Mouse (Mus musculus) right cerebral cortex, postnatal 4 days (tissue): ENCODE data around the gene Hoxa6.

Experiments used
- DNase-seq: peaks from one replicate; pipeline ENCODE4 v3.0.0-alpha.2; 2022

The Hoxa6 gene

DNA sequence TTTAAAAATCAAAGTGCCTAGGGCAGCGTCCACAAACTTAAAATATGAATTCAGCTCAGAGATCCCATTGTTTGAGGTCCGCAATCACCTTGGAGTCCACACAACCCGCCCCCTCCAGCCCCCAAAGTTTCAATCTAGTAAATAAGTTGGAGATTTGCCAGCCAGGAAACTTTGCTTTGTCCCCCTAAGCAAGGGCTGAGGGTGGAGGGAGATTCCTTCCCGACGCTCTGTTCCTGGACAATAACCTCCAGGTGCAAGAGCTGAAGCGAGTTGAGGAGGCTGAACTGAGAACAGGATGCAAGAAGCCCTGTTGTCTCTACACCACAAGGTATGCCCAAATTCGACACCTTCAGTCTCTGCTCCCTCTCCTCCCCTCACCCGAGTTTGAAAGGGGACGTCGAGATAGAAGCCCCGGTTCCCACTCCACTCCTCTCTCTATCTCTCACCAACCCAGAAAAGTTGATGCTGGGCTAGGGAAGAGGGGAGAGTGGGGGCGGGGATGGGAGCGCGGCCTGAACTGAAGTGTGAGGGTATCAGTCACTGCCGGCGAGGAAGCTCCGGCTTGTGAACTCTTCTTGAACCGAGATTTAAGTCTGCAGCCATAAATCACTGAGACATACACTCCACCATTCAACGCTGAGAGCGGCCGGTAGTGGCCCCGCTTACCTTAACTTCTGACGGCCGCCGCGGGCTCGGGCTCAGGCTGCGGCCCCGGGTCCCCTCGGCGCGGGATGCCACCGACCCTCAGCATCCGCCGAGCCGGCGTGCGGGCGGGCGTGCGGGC, 33.4 kb downstream of the Hoxa6 start:
- no peak for DNase-seq

DNA sequence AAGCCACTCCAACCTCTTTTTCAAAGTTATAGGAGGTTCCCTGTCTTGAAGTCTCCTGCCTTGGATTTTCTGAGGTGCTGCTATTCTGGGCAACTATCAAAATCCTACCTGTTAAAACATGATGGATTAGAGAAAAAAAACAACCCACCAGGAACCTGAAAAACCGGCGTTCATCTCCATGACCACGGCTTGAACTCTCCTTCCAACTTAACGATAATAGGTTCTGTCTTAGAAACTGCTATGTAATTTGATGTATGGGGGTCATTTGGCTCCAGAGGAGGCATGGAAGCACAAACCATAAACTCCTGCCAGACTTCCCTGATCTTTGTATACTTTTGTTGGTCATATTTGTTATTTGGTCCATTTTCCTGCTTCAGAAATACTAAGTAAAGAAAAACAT, 34.9 kb downstream of the Hoxa6 start:
- no peak for DNase-seq

DNA sequence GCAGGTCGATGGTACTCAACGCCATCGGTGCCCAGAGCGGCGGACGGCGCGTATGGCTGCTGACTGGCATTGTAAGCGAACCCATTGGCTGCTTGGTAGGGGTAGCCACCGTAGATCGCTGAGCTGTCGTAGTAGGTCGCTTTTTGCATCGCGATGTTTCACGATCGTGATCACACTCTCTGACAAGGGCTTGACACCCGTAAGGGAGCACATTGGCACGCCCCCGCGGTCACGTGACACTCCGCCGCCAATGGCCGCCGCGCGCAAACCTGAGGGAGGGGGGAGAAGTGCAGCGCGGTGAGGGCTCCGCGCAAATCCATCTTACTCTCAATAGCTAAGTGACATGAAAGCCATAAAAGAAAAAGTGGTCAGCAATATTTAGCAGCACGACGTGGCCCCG, 36.0 kb downstream of the Hoxa6 start:
- DNase-seq = no peak

DNA sequence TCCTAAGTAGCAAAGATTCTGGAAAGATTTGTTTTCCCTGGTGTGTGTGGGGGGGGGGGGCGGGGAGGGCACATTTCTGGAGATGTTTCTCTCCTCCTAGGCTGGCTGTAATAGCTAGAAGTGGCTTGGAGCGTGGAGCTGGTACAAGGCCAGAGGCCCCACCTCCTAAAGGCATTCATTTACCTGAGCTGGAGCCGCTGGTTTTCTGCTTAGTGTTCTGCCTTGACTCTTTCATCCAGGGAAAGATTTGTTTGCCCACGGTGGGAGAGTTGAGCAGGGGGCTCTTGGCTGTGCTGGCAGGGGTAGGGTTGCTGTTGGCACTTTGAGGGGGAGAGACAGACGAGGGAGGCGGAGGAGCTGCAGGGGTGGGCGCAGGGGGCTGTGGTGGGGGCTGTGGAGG, 36.6 kb downstream of the Hoxa6 start:
- no peak for DNase-seq

DNA sequence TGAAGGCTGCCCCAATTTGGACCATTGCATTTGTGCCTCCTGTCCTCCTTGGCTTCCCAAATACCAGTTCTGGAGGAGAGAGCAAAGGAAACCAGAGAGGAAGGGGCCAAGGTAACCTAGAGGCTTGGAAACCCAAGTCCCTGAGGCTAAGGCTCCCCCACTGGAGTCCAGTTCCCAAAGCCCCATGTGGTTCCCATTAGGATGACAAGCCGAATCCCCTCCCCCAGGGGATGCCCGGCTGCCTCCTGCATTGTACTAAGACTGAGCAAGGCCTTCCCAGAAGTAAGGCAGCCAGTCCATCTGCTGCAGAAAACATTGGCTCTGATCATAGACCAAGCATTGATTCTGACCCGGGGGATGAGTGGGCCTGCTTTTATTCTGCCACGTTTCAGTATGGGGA, 37.2 kb downstream of the Hoxa6 start:
- no peak for DNase-seq

DNA sequence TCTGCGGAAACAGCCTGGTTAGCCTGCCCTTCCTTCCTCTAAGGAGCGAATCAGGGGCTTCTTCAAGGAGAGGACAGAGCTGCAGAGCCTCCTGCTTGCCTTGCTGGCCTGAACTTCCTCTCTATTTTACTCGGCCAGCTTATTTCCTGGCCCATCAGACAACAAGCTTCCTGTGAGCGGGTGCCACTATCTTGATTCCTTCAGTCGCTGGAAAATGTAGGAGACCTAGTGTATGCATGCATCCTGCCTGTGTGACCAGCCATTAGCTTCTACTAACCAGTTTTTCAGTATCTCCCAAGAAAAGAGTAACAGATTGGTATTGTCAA, 37.7 kb downstream of the Hoxa6 start:
- DNase-seq = no peak

DNA sequence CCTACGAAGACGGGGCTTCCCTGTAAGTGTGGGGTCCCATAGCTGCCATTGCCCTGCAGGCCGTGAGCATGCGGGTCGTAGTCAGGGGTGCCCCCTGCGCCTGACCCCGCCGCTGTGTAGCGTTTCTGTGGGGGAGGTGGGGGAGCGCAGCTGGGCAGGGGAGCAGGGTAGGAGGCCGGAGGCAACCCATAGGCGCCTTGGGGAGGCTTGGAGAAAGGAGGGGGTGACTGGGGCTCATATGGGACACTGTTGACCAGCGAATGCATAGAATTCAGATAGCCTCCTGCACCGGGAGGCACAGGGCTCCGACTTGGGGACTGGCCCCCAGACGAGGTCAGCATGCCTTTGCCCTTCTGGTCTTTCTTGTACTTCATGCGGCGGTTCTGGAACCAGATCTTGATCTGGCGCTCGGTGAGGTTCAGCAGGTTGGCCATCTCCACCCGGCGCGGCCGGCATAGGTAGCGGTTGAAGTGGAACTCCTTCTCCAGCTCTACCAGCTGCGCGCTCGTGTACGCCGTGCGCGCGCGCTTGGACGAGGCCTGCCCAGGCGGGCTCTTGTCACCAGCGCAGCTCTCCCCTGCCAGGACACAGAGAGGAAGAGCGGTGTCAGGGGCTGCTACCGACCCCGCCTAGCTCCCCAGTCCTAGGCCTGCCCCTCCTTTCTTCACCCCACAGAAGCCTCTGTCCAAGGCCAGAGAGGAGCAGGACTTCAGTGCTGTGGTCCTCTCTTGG, 38.2 kb downstream of the Hoxa6 start:
- no peak for DNase-seq

DNA sequence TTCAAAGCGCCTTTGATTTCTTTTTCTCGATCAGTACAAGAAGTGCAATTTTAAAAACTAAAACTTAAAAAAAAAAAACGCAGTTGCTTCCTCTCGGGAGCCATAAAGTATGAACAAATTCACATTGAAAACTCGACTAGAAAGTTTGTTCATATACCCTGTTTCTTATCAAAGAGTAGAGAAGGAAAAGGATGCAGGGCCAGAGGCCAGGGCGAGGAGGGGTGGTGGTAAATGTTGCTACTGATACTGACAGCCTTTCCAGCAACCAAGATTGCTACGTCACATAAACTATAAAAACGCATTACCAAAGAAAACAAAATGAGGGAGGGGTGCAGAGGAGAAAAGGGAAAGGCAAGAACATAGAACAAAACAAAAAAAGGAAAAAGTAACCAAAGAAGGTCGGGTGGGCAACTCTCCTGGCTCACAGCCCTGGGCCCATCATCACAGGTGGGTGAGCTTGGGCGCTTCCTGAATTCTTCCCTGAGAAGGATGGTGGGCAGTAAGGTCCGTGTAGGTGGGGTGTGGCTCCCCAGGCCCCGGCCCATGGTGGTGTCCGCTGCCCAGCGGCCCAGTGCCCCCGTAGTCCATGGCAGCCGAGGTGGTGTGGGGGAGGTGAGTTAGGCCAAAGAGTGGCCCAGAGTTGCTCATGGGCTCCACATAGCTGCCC, 38.9 kb downstream of the Hoxa6 start:
- no peak for DNase-seq

DNA sequence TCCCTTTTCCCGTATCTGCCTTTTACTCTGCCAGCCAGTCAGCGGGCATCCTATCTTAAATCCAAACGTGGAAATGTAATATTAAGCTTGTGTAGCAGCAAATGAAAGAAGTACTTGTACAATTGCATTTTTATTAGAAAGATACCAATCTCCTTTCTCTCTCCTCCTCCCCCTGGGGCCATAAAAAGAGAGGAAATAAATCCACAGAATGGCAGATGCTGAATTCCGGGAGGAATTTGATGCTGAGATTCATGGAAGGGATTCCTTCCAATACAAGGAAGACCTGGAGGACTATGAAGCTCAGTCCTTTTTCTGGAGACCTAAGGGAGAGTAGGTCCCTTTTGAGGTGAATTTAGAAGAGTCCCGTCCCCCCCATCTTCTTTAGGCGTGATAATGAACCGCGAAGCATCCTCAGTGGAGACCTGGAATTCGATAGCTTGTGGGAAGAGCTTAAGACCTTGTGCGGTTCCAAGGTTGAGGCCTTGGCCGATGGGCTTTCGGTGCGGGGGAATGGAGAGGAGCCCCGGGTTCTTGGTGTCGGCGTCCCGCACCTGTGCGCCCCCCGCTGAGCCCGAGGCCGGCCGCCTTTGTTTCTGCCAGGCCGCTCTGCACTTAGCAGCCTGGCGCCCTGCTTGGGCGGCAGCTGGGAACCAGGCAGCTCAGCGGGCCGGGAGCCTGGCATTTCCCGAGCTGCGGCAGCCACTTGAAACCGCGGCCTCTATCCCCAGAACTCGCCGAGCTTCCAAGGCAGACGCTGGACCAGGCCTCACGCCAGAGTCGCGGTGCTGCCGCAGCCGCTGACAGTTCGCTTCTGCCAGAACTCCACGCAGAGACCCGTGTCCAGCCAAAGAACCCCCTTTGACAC, 40.1 kb downstream of the Hoxa6 start:
- DNase-seq = no peak

DNA sequence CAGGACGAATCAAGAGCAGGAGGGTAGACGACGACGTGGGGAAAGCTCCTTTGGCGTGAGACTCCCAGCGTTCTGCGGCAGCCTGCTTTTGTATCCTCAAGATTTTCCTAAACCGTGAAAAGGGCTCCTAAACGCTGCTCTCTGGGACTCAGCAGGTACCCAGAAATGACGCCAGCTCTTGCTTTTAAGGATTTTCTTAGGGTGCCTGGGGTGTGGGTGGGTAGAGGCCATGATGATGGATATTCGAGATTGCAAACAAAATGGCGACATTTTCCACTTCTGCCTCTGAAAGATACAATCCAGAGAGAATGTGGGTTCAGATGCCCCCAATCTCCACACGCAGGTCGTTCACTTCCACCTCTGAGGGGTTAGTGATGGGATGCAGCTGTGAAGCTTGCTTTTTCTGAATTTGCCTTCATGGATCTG, 40.8 kb downstream of the Hoxa6 start:
- DNase-seq = no peak

DNA sequence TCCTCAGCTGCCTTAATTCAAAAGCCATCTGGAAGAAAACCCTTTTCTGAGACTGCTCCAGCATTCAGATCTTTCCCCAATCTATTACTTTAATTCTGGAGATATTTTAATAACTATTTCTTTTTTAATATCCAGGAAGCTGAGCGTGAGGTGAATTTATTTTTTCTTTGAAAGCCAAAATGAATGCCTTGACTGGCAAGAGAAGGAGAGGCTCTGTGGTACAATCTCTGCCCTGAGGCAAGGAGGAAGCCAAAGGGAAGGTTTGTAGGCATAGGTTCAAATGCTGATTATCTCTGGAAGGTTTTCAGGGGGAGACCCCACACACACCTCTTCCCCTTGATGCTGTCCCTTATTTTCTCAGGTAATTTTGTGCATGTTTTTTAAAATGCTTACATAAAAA, 41.3 kb downstream of the Hoxa6 start:
- DNase-seq = no peak

DNA sequence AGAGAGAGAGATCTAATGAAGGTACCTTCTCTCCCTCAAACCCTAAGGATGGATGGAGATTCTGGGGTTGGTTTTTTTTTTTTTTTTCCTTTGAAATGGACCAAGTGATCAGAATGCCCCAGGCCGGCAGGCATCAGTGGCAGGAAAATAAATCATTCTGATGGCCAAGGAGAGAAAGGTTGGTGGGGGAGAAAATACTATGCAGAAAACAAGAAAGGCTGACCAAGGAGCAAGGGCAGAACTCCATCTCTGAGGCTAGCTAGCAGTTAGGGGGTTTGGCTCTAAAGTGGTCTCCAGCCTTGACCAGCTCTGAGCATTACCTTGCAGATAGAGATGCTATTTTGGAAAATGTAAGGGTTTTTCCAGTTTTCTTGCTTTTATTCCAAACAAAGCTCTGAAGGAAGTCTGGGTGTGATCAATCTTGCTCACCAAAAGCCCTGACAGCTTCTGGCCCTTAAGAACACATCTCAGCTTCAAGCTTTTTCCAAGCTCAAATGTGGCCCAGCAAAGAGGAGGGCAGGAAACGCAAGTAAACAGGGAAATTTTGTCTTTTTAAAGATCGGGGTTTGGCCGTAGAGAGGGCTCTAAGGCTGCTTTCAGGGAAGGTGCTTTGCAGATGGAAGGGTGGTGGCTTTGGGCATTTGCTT, 42.0 kb downstream of the Hoxa6 start:
- no peak for DNase-seq

DNA sequence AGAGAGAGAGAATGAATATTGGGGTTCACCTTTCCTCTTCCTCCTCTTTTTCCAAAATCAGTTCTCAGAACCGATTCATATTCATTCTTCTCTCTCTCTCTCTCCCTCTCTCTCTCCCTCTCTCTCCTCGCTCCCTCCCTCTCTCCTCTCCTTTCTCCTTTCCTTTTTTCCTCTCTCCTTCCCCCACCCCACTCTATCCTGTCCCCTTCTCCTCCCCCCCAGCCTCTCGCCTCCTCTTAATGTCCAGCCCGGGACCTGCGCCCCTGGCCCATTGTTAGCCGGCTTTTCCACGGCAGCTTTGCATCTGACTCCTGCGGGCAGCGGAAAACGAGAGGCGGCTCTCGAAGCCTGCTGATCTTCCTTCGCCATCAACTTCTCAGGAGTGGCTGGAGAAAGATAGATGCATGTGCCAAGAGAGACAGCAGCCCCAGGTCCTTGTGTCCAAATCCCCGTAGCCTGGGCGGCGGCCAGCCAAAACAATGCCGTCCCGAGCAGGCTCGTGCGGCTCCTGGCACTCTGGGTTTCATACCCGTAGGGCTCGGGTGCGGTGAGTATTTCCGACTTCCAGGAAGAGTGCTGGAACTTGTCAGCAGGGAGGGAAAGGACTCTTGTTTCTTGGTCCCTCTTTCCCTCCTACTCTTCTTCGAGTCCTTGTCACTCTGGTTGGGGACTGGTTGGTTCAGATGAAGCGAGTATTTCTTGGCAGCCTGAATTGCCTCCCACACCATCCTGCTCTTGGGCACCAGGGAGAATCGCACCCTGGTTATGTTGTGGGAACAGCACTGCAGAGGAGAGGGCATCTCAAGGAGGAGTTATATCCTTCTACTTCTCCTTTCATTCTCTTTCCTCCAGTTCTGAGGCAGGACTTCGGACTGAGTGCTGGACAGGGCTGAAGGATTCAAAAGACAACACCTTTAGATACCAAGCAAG, 42.8 kb downstream of the Hoxa6 start:
- DNase-seq = no peak

DNA sequence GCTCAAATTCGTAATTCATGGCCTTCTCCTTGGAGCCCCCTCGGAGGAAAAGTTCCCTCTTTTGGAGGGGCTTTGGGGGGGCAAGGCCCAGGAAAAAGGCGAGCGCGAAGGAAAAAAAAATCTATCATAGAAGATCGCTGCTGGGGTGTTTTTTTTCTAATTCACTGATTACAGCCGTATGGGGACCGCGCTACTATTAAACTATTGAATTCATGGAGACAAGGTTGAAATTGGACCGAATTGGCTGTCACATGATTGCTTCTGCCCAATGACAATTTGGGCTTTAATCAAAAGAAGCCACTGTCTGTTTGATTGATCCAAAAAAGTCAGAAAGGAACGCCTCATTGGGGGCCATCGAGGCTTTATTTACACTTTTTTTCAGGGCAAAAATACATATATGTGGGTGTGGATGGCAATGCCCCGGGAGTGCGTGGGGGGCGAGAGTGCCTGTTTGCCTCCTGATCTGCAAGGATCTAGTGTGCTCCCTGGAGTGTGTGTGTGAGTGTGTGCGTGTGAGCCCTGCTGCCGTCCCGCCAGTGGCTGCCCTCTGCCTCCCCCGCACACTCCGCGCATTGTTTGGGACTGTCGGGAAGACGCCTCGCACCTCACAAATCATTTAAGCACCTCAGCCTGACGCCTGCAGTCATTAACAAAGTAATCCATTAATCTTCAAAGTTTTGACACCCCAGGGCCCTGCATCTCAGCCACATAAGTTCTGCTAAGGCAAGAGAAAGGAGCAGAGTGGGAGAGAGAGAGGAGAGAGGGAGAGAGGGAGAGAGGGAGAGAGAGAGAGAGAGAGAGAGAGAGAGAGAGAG, 43.7 kb downstream of the Hoxa6 start, which contains the start of gene Hoxa2:
Gene Hoxa2 (minus strand): TSS at position 206 of the 815 bp plus-strand sequence.
- no peak for DNase-seq

DNA sequence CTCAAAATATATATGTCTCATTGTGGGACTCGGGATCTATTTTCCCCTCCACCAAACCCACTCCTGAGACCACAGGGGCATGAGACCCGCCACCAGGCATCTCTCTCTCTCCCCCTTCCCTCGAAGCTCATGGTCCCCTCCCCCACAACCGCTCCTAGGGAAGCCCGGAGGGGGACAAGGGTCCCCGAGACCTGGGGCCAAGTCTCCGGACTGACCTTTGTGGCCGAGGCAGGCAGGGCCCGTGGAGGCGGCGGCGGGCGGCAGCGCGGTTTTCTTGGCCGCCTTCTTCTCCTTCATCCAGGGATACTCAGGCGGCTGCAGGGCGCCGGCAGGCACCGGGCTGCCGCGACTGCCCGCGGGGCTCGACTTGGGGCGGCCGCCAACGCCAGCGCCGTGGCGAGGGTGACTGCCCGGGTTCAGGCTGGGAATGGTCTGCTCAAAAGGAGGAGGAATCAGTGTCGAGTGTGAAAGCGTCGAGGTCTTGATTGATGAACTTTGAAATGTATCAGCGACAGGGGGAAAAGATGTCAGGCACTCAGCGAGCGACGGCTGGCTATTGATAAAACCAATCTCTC, 44.4 kb downstream of the Hoxa6 start:
- no peak for DNase-seq

DNA sequence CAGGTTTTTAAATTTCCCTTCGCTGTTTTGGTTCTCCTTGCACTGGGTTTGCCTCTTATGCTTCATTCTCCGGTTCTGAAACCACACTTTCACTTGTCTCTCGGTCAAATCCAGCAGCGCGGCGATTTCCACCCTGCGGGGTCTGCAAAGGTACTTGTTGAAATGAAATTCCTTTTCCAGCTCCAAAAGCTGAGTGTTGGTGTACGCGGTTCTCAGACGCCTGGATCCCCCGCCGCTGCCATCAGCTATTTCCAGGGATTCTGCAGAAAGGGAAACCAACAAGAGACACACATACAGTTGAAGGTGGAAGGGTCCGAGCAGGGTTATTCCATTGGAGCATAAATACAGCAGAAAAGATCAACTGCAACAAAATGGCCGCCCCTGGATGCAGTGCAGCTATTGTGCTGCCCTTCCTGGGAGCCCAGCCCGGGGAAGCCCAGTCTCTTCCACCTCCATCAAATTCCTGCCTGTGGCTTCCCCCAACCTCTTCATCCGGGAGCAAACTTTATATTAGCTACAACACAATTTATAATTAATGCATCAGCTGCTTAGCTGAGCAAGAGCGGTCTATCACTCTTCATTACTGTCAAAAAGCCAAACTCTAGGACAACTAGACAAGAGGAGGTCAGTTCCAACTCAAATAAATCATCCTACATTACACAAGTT, 45.0 kb downstream of the Hoxa6 start:
- DNase-seq = no peak

DNA sequence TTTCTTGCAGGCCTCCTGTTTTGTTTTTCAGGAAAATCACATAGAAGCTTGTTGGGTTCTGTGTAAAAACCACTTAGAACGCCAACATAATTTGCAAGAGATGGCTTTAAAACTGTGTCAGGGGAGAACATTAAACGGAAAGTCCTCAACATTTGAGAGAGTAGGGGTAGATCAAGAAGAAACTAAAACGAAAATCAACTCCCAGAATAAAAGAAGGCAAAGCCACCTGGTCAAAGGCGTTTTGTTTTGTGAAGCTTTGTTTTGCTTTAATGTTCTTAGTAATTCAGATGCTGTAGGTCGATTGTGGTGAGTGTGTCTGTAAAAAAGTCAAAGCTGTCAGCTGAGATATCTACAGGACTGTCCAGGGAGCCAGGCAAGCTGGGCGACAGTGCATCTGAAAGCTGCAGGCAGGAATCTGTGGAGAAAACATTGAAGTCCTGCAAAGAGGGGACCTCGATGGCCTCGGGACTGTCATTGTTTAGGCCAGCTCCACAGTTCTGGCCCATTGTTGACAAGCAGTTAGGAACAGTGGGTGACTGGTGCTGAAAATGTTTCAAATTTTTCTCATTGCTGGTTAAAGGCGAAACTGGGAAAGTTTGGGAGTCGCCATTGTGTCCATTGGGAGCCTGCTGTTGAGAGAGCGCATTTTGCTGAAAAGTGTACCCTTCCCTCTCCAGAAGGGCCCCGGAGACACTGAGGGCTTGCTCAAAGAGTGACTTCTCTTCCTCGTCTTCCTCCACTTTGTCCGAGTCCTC, 45.7 kb downstream of the Hoxa6 start:
- DNase-seq = no peak

DNA sequence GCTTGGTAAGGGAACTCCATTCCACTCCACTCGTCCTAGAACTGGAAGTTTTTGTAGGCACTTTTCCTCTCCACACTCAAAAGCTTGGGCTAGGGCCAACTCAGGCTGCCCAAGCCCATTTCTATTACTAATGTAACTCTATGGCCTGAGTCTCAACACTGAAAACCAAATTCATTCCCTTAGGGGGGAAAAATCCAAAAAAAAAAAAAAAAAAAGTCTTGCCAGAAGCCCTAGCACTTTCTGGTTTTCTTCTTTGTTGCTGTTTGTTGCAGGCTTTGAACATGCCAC, 46.5 kb downstream of the Hoxa6 start:
- DNase-seq = no peak
